Mouse (Mus musculus): Measurements from ENCODE around the gene Bdp1. TPM values are rescaled to one million over a fixed set of nuclear protein-coding genes. Genes with fewer than 3 reads are reported as not detected.
"Not testable (repeated sequence)": the region's sequence is repeated elsewhere in the genome, so short reads cannot be mapped to it uniquely, and the experiment has no call there.

The Bdp1 gene
- polyA plus RNA-seq, 1 experiment from 2014 or later = 13.0 TPM

GRCm38 (mm10) chr13:100057738-100058137 is 46.1 kb downstream of the Bdp1 start:
- WGBS (ENCODE audit: missing documents) = 91% methylated on average over 8 of the region's 8 CpGs
- H3K36me3 ChIP-seq (ENCODE audit: inconsistent target) = peaks cover 94% of the 10 kb centered on the region

GRCm38 (mm10) chr13:100026013-100026412 is 77.9 kb downstream of the Bdp1 start:
- Histone ChIP-seq H3K36me3 (ENCODE audit: inconsistent target) (peaks cover 90% of the 10 kb centered on the region), H3K27ac (no peak overlapping the region), H3K79me2 (ENCODE audit: inconsistent target) (no peaks in the 10 kb centered on the region)

More at GRCm38 (mm10) chr13:100057738-100058137, 46.1 kb downstream of the Bdp1 start:
- H3K27ac ChIP-seq; H3K79me2 ChIP-seq (ENCODE audit: inconsistent target); H3K4me3 ChIP-seq (ENCODE audit: inconsistent target): not testable (repeated sequence)

DNA sequence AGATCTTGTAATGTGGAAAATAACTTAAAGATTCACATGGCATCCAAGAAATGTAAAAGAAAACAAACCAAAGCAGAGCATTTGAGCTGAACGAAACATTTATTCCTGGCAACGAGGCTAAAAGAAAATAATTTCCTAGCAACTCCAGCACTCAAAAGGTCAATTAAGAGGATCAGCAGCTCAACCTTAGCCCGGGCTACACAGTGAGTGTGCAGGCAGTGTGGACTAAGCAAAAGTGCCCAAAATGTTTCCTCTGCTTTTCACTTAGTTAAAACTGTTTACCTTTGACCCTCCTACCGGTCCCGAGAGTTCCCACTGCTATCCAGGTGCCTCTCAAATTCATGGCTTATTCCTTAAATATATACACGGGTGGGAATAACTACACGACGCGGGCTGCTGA is 87.0 kb downstream of the Bdp1 start:
- Histone ChIP-seq H3K79me2 (ENCODE audit: inconsistent target) (no peaks in the 10 kb centered on the region), H3K4me3 (ENCODE audit: inconsistent target) (no peak overlapping the region), H3K27ac (no peak overlapping the region), H3K36me3 (ENCODE audit: inconsistent target) (peaks cover 17% of the 10 kb centered on the region; the same call in 1 of the 2 replicates)
- WGBS (ENCODE audit: missing documents) = 91% methylated on average over 9 of the region's 9 CpGs

More at GRCm38 (mm10) chr13:100026013-100026412, 77.9 kb downstream of the Bdp1 start:
- no peak overlapping the region for H3K4me3 ChIP-seq (ENCODE audit: inconsistent target)
- WGBS (ENCODE audit: missing documents) = 97% methylated on average over 6 of the region's 6 CpGs

DNA sequence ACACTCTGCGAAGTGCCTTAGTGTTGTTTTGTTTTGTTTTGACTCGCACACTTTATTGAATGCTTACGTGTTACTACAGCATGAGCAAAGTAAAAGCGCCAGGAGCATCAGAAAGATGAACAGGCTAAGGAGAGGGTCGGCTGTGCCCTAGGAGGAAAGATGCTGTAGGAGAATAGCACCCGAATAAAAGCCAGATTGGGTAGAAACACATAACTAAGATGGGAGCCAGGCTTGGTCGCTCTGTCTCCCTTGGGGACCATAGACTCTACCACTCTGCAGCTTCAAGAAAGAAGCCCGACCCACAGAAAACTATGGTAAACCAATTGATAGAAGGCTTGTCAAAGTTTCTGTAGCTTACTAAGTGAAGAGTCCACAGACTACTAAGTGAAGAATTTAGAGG is 87.9 kb downstream of the Bdp1 start:
- Histone ChIP-seq H3K36me3 (ENCODE audit: inconsistent target) (peaks cover 12% of the 10 kb centered on the region; the same call in 1 of the 2 replicates), H3K27ac (no peak overlapping the region), H3K4me3 (ENCODE audit: inconsistent target) (peak overlapping the region; percentile 58), H3K79me2 (ENCODE audit: inconsistent target) (no peaks in the 10 kb centered on the region)
- 9% methylated on average over 8 of the region's 8 CpGs for WGBS (ENCODE audit: missing documents)

- H3K79me2 ChIP-seq (ENCODE audit: inconsistent target) = no peaks in the 10 kb centered on the region
- H3K36me3 ChIP-seq (ENCODE audit: inconsistent target) = peaks cover 7% of the 10 kb centered on the region; the same call in 1 of the 2 replicates
- H3K4me3 ChIP-seq (ENCODE audit: inconsistent target) = peak within 1 kb of the TSS; percentile 58
- 3% methylated on average over 47 of the region's 47 CpGs for WGBS (ENCODE audit: missing documents)
- H3K27ac ChIP-seq = no peak within 1 kb of the TSS
Measured at GRCm38 (mm10) chr13:100014906-100015895, 88.7 kb downstream of the Bdp1 start, which contains the start of gene Mccc2. Gene Mccc2 (minus strand): TSS chr13:100015639.

DNA sequence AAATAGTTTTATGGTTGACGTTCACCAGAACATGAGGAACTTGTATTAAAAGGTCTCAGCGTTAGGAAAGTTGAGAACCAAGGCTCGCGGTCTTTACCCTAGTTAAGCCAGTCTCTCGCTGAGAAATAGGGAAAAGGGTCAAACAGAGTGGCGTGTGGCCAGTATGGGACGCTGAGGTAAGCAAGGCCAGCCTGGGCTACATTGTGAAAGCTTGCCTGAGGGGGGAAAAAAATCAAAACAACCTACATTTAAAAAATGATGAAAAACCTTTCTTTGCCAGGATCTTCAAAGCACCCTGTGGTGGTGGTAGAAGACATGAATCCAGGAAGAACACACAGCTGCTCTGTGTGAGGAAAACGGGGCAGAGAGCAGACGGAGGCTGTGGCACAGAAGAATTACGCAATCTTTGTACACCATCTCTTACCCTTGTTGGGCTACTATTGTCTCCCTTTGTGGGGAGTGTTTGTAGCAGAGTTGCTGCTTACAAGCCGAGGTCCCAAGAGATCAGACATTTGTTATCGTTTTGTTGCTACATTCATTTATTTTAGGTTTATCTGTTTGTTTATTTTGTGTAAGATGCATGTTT is 97.9 kb downstream of the Bdp1 start:
- H3K4me3 ChIP-seq (ENCODE audit: inconsistent target) = no peak overlapping the region
- H3K27ac ChIP-seq = no peak overlapping the region
- H3K79me2 ChIP-seq (ENCODE audit: inconsistent target) = no peaks in the 10 kb centered on the region
- 66% methylated on average over 12 of the region's 12 CpGs for WGBS (ENCODE audit: missing documents)
- H3K36me3 ChIP-seq (ENCODE audit: inconsistent target) = no peaks in the 10 kb centered on the region

DNA sequence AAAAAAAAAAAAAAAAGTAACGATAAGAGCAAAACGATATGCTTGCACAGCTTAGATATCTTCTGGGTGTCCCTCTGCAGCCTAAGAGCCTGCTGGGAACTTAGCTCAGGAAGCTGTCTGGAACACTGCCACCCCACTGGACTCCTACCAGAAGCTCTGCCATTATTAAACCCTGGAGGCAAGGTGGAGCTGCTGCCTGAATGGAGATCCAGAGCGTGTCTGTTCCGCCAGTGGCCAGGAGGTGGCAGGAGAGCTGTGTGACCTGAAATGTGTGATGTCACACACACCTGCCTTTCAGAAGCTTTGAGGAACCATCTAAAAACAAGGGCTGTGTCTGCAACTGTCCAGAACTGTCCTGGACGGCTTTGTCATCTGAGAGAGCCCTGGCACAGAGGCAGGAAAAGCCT is 102.1 kb downstream of the Bdp1 start:
- no peaks in the 10 kb centered on the region for H3K79me2 ChIP-seq (ENCODE audit: inconsistent target)
- no peak overlapping the region for H3K27ac ChIP-seq
- 36% methylated on average over 5 of the region's 5 CpGs for WGBS (ENCODE audit: missing documents)
- no peaks in the 10 kb centered on the region for H3K36me3 ChIP-seq (ENCODE audit: inconsistent target)
- H3K4me3 ChIP-seq (ENCODE audit: inconsistent target) = no peak overlapping the region

DNA sequence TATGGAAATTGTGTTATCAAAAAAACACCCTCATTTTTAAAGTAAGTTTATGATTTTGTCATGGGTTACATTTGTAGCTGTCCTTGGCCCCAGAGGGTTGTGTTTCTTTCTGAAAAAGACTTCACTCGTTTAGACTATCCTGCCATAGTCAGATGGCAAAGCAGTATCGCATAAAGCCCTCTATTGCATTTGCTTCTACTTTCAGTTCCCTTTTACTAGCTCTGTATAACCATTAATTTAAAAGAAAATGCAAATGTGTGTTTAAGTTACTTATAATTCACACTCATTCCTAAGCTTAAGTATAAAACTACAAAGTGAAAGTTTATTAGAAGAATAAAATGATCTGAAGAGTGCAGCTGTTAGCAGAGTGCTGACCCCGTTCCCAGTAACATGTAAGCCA is 104.8 kb downstream of the Bdp1 start:
- no peaks in the 10 kb centered on the region for H3K36me3 ChIP-seq (ENCODE audit: inconsistent target)
- no peak overlapping the region for H3K27ac ChIP-seq
- no peaks in the 10 kb centered on the region for H3K79me2 ChIP-seq (ENCODE audit: inconsistent target)
- WGBS (ENCODE audit: missing documents) = 50% methylated on average over 3 of the region's 3 CpGs
- H3K4me3 ChIP-seq (ENCODE audit: inconsistent target) = no peak overlapping the region

- 89% methylated on average over 3 of the region's 3 CpGs for WGBS (ENCODE audit: missing documents)
- Histone ChIP-seq H3K79me2 (ENCODE audit: inconsistent target) (no peaks in the 10 kb centered on the region), H3K36me3 (ENCODE audit: inconsistent target) (no peaks in the 10 kb centered on the region), H3K4me3 (ENCODE audit: inconsistent target) (no peak overlapping the region), H3K27ac (no peak overlapping the region)
Measured at GRCm38 (mm10) chr13:99998099-99998498, 105.8 kb downstream of the Bdp1 start.

GRCm38 (mm10) chr13:99989592-99989991 is 114.3 kb downstream of the Bdp1 start:
- Histone ChIP-seq H3K4me3 (ENCODE audit: inconsistent target) (no peak overlapping the region), H3K27ac (no peak overlapping the region), H3K79me2 (ENCODE audit: inconsistent target) (no peaks in the 10 kb centered on the region), H3K36me3 (ENCODE audit: inconsistent target) (no peaks in the 10 kb centered on the region)
- 90% methylated on average over 4 of the region's 4 CpGs for WGBS (ENCODE audit: missing documents)

- WGBS (ENCODE audit: missing documents) = 100% methylated on average over 1 of the region's 1 CpGs
- no peak overlapping the region for H3K4me3 ChIP-seq (ENCODE audit: inconsistent target)
- H3K27ac ChIP-seq = no peak overlapping the region
- H3K36me3 ChIP-seq (ENCODE audit: inconsistent target) = no peaks in the 10 kb centered on the region
- H3K79me2 ChIP-seq (ENCODE audit: inconsistent target) = no peaks in the 10 kb centered on the region
Measured at GRCm38 (mm10) chr13:99983320-99983719, 120.5 kb downstream of the Bdp1 start.

GRCm38 (mm10) chr13:99979406-99979805 is 124.5 kb downstream of the Bdp1 start:
- Histone ChIP-seq H3K36me3 (ENCODE audit: inconsistent target) (no peaks in the 10 kb centered on the region), H3K27ac (no peak overlapping the region), H3K4me3 (ENCODE audit: inconsistent target) (no peak overlapping the region), H3K79me2 (ENCODE audit: inconsistent target) (no peaks in the 10 kb centered on the region)
- 83% methylated on average over 2 of the region's 2 CpGs for WGBS (ENCODE audit: missing documents)

DNA sequence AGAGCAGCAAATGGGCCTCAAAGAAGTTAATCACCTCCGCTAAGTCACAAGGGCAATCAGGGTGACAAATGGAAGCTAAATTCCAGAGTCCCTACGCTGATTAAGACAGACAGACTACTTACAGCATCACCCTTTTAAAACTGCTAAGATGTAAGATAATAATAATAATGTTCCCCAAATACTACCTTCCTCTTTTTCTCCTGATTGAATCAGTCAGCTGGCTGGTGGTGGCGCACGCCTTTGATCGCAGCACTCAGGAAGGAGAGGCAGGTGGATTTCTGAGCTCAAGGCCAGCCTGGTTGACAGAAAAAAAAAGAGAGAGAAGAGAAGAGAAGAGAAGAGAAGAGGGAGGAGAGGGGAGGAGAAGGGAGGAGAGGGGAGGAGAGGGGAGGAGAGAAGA is 133.8 kb downstream of the Bdp1 start:
- no peaks in the 10 kb centered on the region for H3K79me2 ChIP-seq (ENCODE audit: inconsistent target)
- 94% methylated on average over 2 of the region's 5 CpGs for WGBS (ENCODE audit: missing documents)
- H3K27ac ChIP-seq = no peak overlapping the region
- no peaks in the 10 kb centered on the region for H3K36me3 ChIP-seq (ENCODE audit: inconsistent target)
- H3K4me3 ChIP-seq (ENCODE audit: inconsistent target) = no peak overlapping the region

All from macrophage (primary cell).